13 mouse cellular contexts compared by ENCODE assay signal in genomic region chr11:68250106-68250505, GRCm38 (mm10).
"Had no signal": no experiment of that assay in that cellular context is flagged by ENCODE, and none has a peak within 500 bp of the region (broad histone marks: within the 10 kb centered on the region; RNA-seq: fewer than 3 reads in every experiment).

No protein-coding gene starts in this region.

- H3K9me3 ChIP-seq: limb, embryonic 12.5 days; midbrain, embryonic 13.5 days had no signal

- H3K36me3 ChIP-seq: midbrain, embryonic 13.5 days had no signal

- H3K4me2 ChIP-seq: limb, embryonic 12.5 days; midbrain, embryonic 13.5 days had no signal

- H3K9ac ChIP-seq: limb, embryonic 12.5 days; liver, embryonic 14.5 days; midbrain, embryonic 13.5 days had no signal

- DNase-seq: kidney, adult 11 months; kidney, adult 9 months; kidney, postnatal 36 days; layer of hippocampus, adult 9-11 months; layer of hippocampus, postnatal 36 days; lung, adult 18-20 months; right cerebral cortex, adult 18-20 months; right cerebral cortex, postnatal 25 days; thymus, postnatal 36 days had no signal

- H3K27ac ChIP-seq: kidney, postnatal 0 days; limb, embryonic 12.5 days; liver, embryonic 14.5 days; midbrain, embryonic 13.5 days had no signal

- ATAC-seq: midbrain, embryonic 13.5 days had no signal

- H3K4me3 ChIP-seq: limb, embryonic 12.5 days; midbrain, embryonic 13.5 days had no signal
